Mouse (Mus musculus): ENCODE data around the gene Rgs1.

Gene Rgs1

GRCm38 (mm10) chr1:144199538-144199937 lies 49.5 kb downstream of the Rgs1 start:
- no peak for DNase-seq (ENCODE audit: low spot score in 2 of 2)

DNA sequence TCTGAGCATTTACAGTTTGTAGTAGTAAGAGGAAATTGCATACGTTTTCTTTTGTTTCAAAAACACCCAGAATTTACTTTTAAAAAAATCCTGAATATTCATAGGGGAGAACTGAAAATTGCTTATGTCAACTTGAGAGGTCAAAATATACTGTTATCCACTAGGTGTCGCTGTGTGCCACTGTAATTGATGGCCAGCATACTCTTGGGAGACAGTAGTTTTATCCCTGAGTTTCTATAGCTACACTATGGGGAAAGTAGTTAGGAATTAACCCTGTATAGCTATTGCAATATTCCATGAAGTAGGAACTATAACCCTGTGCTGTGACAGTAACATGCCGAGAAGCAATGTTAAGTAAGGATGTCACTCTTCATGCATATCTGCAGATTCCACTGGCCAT lies 51.4 kb downstream of the Rgs1 start:
- DNase-seq (ENCODE audit: low spot score in 2 of 2): peak in 1 of 2 experiments; percentile 39
